Mouse (Mus musculus): ENCODE data around the gene Patl2.

DNA sequence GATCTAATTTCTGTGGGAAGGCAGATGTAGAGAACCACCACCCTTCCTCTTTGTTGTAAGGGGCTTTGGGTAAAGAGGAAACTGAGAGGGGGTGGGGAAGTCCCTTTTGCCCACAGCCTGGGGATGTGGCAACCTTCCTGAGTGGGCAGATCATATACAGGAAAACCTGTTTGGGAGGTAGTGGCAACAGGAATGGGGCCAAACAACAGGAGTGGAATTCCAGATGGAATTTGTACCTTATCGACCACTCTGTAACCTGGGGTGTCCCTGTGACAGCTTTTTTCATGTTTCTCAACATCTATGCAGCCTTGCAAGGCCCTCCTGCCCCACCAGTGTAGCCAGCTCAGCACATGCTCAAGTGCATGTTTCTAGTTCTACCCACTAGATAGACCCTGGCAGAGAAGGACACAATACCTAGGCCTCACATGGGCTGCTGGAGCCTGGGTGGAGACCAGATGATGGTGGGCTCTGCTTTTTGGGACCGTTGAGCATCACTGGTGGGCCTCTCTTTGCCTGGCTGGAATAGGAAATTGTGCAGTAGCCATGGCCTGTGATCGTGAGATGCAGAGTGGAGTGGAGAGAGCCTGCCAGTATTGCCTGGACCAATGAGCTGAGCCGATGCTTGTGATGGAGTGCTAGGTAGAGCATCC is 29.8 kb downstream of the Patl2 start:
- no peak for TF ChIP-seq CTCF (conservative IDR thresholded peaks at IDR 0.05 in 1 of 2, IDR thresholded peaks at IDR 0.05 in 1 of 2; ENCODE audit: low read depth in 2 of 2, low read length in 2 of 2)
- TF ChIP-seq E2F4 (IDR thresholded peaks at IDR 0.05; ENCODE audit: insufficient replicate concordance, low read depth, low read length): no peak
- no peak for TF ChIP-seq ZKSCAN1 (IDR thresholded peaks at IDR 0.05; ENCODE audit: borderline replicate concordance, low read depth, low read length)
